Mouse (Mus musculus) bone marrow macrophage, adult 2 months (primary cell): Measurements from ENCODE around the gene Csn1s2b.
"Not testable (repeated sequence)": the region's sequence is repeated elsewhere in the genome, so short reads cannot be mapped to it uniquely, and the experiment has no call there.

ENCODE experiments used
- CTCF ChIP-seq: IDR thresholded peaks from 2 replicates; pipeline ENCODE4 v1.5.1; 2012; ENCODE audit warnings: low read depth, mild to moderate bottlenecking, low read length, moderate library complexity
- POLR2A ChIP-seq: IDR thresholded peaks from 2 replicates; pipeline ENCODE4 v1.6.1; 2012; ENCODE audit warnings: mild to moderate bottlenecking, low read depth, low read length, borderline replicate concordance

- not testable (repeated sequence) for TF ChIP-seq CTCF, POLR2A
Observed at GRCm38 (mm10) chr5:87772151-87772550, 35.7 kb upstream of the Csn1s2b start.
